Mouse (Mus musculus) testis, adult 2 months (tissue): ENCODE data around the gene C1ql4. TPM values are rescaled to one million over a fixed set of nuclear protein-coding genes. Genes with fewer than 3 reads are reported as not detected.
A peak's percentile ranks its signal among the peaks of the same experiment; 100 is the strongest.

Experiments used
- H3K27ac ChIP-seq: fragments of 200-500 bp; 2 replicates; pipeline ENCODE4 v1.5.1; 2012; ENCODE audit warnings: low read depth, low read length; ENCODE audit not compliant: control insufficient read depth, insufficient read depth
- H3K27me3 ChIP-seq: fragments of 200-500 bp; 2 replicates; pipeline ENCODE4 v1.6.1; 2012; ENCODE audit warnings: mild to moderate bottlenecking, low read length, moderate library complexity; ENCODE audit not compliant: control insufficient read depth, insufficient read depth
- H3K36me3 ChIP-seq: fragments of 200-500 bp; 2 replicates; pipeline ENCODE4 v1.6.1; 2012; ENCODE audit warnings: mild to moderate bottlenecking, low read length; ENCODE audit not compliant: control insufficient read depth, insufficient read depth
- H3K4me1 ChIP-seq: fragments of 200-500 bp; 2 replicates; pipeline ENCODE4 v1.6.1; 2012; ENCODE audit warnings: low read length; ENCODE audit not compliant: control insufficient read depth, insufficient read depth
- H3K4me3 ChIP-seq: fragments of 200-500 bp; 2 replicates; pipeline ENCODE4 v1.5.1; 2012; ENCODE audit warnings: low read depth, mild to moderate bottlenecking, low read length, moderate library complexity, mixed read lengths; ENCODE audit not compliant: control insufficient read depth
- CTCF ChIP-seq: fragments of 200-500 bp; IDR thresholded peaks from 2 replicates; pipeline ENCODE4 v1.5.1; 2012; ENCODE audit warnings: low read depth, mild to moderate bottlenecking, inconsistent platforms, low read length, moderate library complexity; ENCODE audit not compliant: control insufficient read depth, insufficient read depth, insufficient replicate concordance
- POLR2A ChIP-seq: fragments of 200-500 bp; IDR thresholded peaks from 2 replicates; pipeline ENCODE4 v1.6.1; 2012; ENCODE audit warnings: low read depth, mild to moderate bottlenecking, inconsistent platforms, low read length, moderate library complexity; ENCODE audit not compliant: control insufficient read depth
- polyA plus RNA-seq: library from polyadenylated mRNA; depleted of rRNA; stranded (reverse); fragments of >200 nt; gene quantifications from 2 replicates; pipeline ENCODE4 v1.2.3, GENCODE M21; 2012

C1ql4 gene
- polyA plus RNA-seq, 1 experiment: 0.72 TPM

DNA sequence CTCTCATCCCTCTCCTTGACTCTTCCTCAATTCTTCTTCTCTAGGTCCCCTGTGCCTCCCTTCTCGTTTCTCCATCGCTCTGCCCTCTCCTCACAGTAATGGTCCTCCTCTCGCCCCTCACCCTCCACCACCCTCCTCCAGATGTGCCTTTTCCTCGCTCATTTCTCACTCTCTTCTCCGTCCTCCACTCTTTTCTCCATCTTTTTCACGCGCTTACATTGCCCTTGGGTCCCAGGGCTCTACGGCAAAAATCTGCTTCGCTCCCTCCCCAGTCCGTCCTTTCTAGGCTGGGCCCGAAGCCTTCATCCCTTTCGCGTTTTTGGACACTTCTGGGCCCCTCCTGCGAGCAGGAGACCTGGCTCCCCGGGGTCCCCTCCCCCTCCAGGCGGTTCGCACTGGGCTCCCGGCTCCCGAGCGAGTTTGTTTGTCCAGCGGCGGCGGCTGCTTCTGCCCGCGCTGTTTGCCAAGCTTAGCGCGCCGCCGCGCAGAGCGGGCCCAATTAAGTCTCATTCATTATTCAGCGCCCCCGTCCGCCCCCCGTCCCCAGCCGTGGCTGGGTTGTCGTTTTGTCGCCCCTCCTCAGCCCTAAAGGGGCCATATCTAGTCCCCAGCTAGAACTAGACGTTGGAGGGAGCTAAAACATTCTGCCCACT lies 10.3 kb upstream of the C1ql4 start:
- no peak overlapping the region for H3K27ac ChIP-seq

DNA sequence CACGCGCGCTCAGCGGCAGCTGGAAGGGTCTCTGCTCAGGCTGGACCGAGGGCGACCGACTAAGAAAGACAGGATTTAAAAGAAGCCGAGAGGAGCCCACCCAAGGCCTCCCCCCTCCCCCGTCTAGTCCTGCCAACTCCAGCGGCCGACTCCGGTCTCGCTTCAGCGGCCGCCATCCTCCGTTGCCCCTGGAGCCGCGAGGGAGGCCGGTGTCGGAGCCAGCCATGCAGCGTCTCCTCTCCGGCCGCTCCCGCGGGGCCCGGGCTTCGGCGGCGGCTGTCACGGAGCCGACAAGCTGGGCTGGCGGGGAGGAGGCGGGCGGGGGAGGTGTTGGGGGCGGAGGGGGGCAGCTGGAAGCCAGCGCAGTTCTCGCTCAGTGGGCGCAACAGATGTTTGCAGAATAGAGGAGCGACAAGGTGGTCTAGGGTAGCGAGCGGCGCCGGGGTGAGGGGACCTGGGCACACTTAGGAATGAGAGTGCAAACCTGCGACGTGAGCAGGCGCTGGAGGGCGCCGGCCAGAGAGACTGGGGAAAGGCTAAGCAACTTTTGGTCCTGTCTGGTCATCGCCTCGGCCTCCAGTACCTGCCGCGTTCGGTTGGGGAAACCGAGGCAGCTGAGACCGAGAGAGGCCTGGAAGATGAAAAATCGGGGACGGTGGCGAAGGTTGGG lies 9.3 kb upstream of the C1ql4 start:
- peaks cover 26% of the 10 kb centered on the region for H3K27me3 ChIP-seq
- peak overlapping the region; percentile 61 for H3K4me3 ChIP-seq
- H3K27ac ChIP-seq: no peak overlapping the region
- no peaks in the 10 kb centered on the region for H3K36me3 ChIP-seq
- peaks cover 24% of the 10 kb centered on the region for H3K4me1 ChIP-seq
- TF ChIP-seq POLR2A (no peak), CTCF (no peak)

More for the DNA sequence above, 10.3 kb upstream of the C1ql4 start:
- Histone ChIP-seq H3K27me3 (peaks cover 23% of the 10 kb centered on the region), H3K36me3 (no peaks in the 10 kb centered on the region), H3K4me3 (peak overlapping the region; percentile 66), H3K4me1 (peaks cover 21% of the 10 kb centered on the region)
- no peak for TF ChIP-seq POLR2A
- no peak for TF ChIP-seq CTCF

DNA sequence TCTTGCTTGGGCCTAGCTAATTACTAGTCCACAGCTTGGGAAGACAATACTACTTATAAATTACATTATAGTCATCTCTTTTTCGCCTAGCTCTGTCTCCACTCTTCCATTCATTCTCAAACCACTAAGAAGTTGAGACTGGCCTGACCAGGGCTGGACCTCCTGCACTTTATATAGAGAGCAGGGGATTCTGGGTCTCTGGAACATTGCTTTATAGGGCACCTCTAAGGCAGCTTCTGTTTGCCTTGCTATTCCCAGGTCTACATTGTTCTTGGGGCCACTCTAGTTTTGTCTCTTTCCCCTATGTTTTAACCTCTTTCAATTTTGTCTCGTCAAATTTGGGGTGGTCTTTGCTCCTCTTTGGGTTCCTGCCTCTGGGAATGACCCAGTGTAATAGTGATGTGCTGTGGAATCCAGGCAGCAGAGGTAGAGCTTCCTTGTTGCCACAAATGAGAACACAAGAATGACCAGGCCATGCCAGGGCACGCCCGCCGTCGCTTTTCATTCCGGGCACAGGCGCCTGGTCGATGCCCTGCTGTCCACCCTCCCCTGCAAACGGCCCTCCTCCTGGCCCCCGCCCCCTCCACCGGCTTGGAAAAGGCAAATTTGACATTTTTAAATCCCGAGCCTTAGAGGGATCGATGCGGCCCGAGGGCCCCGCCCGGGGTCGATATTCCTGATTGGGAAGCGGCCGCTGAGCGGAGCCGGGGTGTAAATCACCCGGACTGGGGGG lies 8.6 kb upstream of the C1ql4 start:
- no peak overlapping the region for H3K27ac ChIP-seq
- no peaks in the 10 kb centered on the region for H3K36me3 ChIP-seq
- H3K27me3 ChIP-seq: peaks cover 26% of the 10 kb centered on the region
- H3K4me1 ChIP-seq: peaks cover 24% of the 10 kb centered on the region
- no peak for TF ChIP-seq POLR2A
- TF ChIP-seq CTCF: no peak
- H3K4me3 ChIP-seq: peak overlapping the region; percentile 46; the same call in 1 of the 2 replicates

DNA sequence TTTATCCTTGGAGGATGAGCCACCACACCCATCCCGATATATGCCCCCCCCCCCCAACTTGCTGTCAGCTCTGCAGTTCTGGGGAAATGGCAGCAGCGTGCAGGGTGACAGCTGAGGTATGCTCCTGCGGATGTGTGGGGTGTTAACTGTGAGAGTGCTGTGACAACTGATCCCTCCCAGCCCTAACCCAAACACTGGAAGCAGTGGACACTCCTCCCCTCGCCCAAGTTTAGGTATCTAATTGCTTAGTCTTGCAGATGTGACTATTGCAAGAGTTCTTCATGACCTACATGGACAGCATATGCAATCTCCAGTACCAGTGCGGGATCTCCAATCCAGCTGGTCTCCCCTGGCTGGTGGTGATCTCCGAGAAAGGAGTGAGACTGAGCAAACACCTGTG lies 7.7 kb upstream of the C1ql4 start:
- no peak overlapping the region for H3K4me3 ChIP-seq
- H3K36me3 ChIP-seq: no peaks in the 10 kb centered on the region
- TF ChIP-seq CTCF (no peak), POLR2A (no peak)
- H3K27ac ChIP-seq: no peak overlapping the region
- peaks cover 24% of the 10 kb centered on the region for H3K4me1 ChIP-seq
- peaks cover 26% of the 10 kb centered on the region for H3K27me3 ChIP-seq

DNA sequence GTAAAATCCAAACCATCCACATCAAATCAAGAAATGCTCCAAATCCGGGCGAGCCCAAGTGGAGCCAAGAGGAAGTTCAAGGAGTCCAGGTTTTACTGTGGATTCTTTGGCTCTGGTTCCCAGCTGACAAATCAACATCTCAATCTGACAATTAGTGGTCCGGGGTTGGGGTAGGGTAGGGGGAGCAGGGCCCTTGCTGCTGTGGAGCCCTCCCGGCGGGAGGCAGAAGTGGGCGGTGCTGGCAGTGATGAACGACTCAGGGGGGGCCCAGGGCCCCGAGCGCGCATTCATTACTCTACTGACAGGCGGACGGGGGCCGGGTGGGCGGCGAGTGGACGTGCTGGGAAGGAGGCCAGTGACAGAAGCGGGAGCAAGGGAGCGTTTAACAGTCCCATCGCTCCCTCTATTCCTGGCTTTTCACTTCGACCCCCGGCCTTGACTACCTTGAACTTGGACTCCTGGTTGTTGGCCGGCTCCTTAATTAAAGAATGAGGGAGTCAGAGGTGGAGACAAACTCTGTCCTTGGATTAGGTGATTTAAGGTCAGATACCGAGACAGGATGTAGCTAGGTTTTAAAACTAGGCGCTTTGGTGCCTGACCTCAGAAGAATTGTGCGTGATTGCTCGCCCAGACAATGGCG lies 7.1 kb upstream of the C1ql4 start:
- H3K27me3 ChIP-seq: peaks cover 26% of the 10 kb centered on the region

DNA sequence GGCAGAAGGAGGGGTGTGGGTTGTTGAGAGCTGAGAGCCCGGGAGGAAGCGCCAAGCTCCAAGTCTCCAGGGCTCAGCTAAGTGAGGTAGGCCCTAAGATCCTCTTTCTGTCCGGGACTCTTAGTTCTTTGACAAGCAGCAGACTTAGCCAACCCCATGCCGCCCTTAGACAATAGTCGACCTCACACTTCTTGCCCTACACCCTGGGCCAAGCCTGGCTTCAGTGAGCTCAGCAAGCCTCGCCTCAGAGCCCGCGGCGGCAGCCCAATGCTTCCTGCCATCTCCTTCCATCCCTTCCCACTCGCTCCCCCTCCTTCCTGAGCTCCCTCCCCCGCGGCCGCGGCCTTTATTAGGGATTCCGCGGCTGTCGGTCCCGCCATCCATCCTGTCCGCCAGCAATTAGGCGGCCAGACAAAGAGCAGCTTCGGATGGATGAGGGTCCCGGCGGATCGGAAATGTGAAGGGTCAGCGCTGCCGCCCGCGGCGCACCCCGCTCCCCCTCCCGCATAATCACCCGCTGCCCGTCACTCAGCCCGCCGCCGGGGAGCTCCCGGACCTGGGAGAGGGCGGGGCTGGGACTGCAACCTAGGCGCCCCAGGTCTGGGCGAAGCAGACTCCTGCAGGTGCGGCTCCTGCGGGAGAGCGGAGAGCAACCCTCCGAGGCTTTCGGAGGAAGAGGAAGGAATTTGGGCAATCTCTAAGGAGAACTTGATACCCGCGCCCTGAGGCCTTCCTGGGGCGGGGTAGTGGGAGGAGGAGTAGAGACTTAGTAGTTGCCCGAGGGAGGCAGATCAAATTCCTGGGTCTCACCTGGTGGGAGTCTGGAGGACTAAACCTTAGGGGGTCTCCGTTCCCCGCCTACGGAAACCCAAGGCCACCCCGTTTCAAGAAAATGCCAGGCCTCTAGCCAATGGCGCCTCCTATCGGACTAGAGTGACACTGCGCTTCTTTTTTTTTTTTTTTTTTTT lies 6.0 kb upstream of the C1ql4 start:
- no peak; the same call in 1 of the 2 replicates for TF ChIP-seq CTCF
- TF ChIP-seq POLR2A: no peak; the same call in 1 of the 2 replicates
- peak overlapping the region; percentile 67 for H3K4me3 ChIP-seq
- H3K4me1 ChIP-seq: peaks cover 25% of the 10 kb centered on the region
- H3K27me3 ChIP-seq: peaks cover 26% of the 10 kb centered on the region
- H3K36me3 ChIP-seq: no peaks in the 10 kb centered on the region
- no peak overlapping the region for H3K27ac ChIP-seq

More for the DNA sequence above, 7.1 kb upstream of the C1ql4 start:
- peaks cover 24% of the 10 kb centered on the region for H3K4me1 ChIP-seq
- no peak for TF ChIP-seq CTCF
- no peak for TF ChIP-seq POLR2A
- H3K4me3 ChIP-seq: no peak overlapping the region
- no peak overlapping the region for H3K27ac ChIP-seq
- no peaks in the 10 kb centered on the region for H3K36me3 ChIP-seq
